Mouse (Mus musculus): ENCODE data around the gene Pou5f1. TPM values are rescaled to one million over a fixed set of nuclear protein-coding genes. Genes with fewer than 3 reads are reported as not detected.

Pou5f1 gene
- total RNA-seq, 1 experiment from 2014 or later, result not detected

DNA sequence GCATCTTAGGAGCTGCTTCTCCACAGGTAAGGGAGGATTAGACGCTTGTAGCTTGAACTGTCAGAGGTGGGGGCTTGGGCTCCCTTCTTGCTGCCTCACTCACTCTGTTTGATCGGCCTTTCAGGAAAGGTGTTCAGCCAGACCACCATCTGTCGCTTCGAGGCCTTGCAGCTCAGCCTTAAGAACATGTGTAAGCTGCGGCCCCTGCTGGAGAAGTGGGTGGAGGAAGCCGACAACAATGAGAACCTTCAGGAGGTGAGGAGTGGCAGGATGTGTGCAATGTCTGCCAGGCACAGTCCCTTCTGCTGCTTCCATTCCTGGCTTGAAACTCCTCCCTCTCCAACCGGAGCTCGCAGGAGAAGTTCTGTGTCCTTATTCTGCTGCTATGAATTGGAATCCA lies 3.5 kb downstream of the Pou5f1 start:
- peak; percentile 54; the same call in 1 of the 2 replicates for ATAC-seq (replicated peaks; ENCODE audit: low read depth, poor library complexity, severe bottlenecking)

DNA sequence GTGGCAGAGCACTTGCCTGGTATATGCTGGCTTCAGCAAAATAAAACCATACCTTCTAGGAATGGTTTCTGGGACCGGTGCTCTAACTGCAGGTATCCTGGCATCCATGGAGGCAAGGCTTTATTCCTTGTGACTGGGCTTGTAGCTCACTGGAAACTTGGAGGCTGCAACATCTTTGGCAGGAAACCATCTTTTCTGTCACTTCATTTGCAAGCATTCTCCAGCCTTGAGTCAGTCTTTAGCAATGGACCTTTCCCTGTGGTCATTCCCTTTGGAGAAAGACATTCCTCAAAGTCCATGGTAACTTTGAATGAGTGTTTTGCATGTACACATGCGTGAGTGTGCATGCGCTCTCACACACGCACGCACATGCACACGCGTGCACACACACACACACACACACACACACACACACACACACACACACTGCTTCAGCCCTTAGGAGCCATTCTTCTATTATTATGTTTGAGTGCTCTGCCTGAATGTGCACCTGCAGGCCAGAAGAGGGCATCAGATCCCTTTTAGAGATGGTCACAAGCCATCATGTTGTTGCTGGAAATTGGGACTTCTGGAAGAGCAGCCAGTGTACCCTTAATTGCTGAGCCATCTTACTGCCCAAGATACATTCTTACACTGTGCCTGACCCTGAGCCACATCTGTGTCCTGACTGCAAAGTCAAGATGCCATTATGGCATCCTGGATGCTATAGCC lies 7.3 kb downstream of the Pou5f1 start:
- ATAC-seq (replicated peaks; ENCODE audit: low read depth, poor library complexity, severe bottlenecking), result no peak

DNA sequence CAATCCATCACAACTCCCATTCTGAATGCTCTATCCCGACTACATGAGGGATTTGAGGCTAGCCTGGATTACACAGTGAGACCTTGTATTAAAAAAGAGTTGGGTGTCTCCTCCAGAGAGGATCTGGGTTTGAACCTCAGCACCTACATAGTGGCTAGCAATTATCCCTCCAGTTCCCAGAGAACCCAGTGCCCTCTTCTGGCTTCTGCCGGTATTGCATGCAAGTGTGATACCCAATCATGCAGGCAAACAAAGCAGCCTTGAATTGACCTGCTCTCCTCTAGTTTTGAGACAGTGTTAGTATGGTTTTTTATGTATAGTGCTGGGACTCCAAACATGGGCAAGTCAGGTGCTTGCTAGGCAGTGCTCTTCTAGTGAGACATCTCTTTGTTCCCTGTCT lies 8.1 kb downstream of the Pou5f1 start:
- ATAC-seq (replicated peaks; ENCODE audit: low read depth, poor library complexity, severe bottlenecking), result no peak

GRCm38 (mm10) chr17:35514756-35515155 lies 8.9 kb downstream of the Pou5f1 start:
- no peak for ATAC-seq (replicated peaks; ENCODE audit: low read depth, poor library complexity, severe bottlenecking)

- no peak for ATAC-seq (replicated peaks; ENCODE audit: low read depth, poor library complexity, severe bottlenecking)
Observed at GRCm38 (mm10) chr17:35515911-35516640, 10.3 kb downstream of the Pou5f1 start.

GRCm38 (mm10) chr17:35516652-35517500 lies 11.1 kb downstream of the Pou5f1 start, which contains the start of the genes Tcf19 and Cchcr1:
Gene Tcf19 (minus strand): TSS chr17:35516824.
Gene Cchcr1 (plus strand): TSS chr17:35517100.
- peak; percentile 96 for ATAC-seq (replicated peaks; ENCODE audit: low read depth, poor library complexity, severe bottlenecking)

DNA sequence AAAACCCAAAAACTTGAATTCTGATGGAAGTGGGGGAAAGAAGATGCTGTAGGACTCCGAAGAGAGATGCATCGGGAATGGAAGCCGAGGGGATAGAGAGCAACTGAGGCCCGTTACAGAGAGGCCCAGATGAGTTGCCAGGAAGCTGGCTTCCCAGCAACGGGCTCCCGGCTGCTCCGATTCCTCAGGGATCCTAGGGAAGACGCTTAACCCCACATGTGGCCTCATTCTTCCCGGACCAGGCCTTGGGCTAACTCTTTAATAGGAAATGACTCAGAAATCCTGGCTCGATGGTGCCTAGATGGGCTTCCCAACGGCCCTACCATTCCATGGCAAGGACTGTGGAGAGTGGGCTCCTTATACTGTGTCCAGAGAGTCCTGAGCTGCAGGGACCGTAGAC lies 11.7 kb downstream of the Pou5f1 start:
- no peak for ATAC-seq (replicated peaks; ENCODE audit: low read depth, poor library complexity, severe bottlenecking)

DNA sequence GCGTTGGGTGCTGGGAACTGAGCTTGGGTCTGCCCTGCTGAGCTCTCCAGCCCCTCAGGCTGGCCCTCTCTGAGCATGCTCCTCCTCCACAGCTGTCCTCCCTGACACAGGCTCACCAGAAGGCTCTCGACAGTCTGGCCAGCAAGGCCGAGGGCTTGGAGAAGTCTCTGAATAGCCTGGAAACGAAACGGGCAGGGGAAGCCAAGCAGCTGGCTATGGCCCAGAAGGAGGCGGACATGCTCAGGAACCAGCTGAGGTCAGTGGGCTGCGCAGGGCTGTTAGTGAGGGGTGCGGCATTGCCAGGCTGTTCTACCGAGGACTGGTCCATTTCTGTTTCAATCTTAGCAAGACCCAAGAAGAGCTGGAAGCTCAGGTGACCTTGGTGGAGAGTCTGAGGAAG lies 18.5 kb downstream of the Pou5f1 start:
- no peak for ATAC-seq (replicated peaks; ENCODE audit: low read depth, poor library complexity, severe bottlenecking)

DNA sequence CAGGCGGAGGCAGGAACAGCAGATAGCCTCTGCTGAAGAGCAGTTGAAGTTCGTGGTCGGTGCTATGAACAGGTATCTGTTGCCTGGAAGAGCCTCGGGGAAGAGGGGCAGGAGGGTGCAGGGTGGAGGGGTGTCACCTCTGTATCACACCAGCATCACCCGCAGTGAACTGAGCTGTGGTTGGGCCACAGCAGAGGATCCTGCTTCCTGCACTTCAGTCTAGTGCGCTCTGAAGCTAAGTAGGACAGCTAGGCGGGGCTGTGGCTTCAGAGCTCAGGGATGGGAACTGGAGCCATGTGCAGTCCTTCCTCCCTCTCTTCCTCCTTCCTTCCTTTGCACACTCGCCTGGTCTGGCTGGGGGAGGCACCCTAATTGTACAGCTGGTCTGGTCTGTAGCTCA lies 20.8 kb downstream of the Pou5f1 start:
- peak; percentile 63; the same call in 1 of the 2 replicates for ATAC-seq (replicated peaks; ENCODE audit: low read depth, poor library complexity, severe bottlenecking)

DNA sequence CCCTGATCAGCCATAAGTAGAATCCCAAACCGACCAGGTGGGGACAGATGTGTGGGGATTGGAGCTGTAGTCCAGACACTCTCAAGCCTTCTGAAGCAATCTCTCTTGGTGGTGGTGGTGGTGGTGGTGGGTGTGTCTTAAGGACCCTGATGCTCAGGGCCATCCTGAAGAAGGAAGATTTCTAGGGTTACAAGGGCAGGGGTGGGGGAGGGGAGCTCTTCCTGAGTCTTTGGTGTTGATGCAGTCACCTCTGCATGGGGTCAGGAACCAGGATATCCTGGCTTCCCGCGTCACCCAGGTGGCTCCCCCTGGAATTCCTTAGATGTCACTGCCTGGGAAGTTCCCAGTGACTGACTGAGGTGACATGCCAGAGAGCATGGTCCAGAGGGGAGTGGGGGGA lies 26.5 kb downstream of the Pou5f1 start:
- no peak for ATAC-seq (replicated peaks; ENCODE audit: low read depth, poor library complexity, severe bottlenecking)

GRCm38 (mm10) chr17:35532901-35533300 lies 27.1 kb downstream of the Pou5f1 start, which contains the start of gene Psors1c2:
Gene Psors1c2 (plus strand): TSS chr17:35533201.
- ATAC-seq (replicated peaks; ENCODE audit: low read depth, poor library complexity, severe bottlenecking), result no peak

GRCm38 (mm10) chr17:35534343-35534742 lies 28.5 kb downstream of the Pou5f1 start:
- ATAC-seq (replicated peaks; ENCODE audit: low read depth, poor library complexity, severe bottlenecking), result peak; percentile 83

DNA sequence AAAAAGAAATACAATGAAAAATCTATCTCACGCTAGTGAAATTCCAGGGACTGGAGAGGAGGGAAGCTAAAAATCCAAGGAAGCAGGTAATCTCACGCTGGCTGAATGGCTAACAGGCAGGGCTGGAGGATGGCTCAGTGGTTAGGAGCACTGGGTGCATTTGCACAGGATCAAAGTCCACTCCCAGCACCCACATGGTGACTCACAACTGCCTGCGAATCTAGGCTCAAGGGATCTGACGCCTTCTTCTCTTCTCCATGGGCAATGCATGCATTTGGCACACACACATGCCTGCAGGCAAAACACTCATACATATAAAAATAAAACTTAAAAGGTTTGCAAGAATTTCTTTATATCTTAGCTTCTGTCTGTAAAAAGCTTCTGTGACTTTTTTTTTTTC lies 31.6 kb downstream of the Pou5f1 start:
- no peak for ATAC-seq (replicated peaks; ENCODE audit: low read depth, poor library complexity, severe bottlenecking)

- no peak for ATAC-seq (replicated peaks; ENCODE audit: low read depth, poor library complexity, severe bottlenecking)
Observed at GRCm38 (mm10) chr17:35538476-35538875, 32.7 kb downstream of the Pou5f1 start.

- no peak for ATAC-seq (replicated peaks; ENCODE audit: low read depth, poor library complexity, severe bottlenecking)
Observed at GRCm38 (mm10) chr17:35539540-35539939, 33.7 kb downstream of the Pou5f1 start.

- no peak for ATAC-seq (replicated peaks; ENCODE audit: low read depth, poor library complexity, severe bottlenecking)
Observed at GRCm38 (mm10) chr17:35542761-35543411, 37.1 kb downstream of the Pou5f1 start.

- no peak for ATAC-seq (replicated peaks; ENCODE audit: low read depth, poor library complexity, severe bottlenecking)
Observed at GRCm38 (mm10) chr17:35543412-35543861, 37.6 kb downstream of the Pou5f1 start.

- no peak for ATAC-seq (replicated peaks; ENCODE audit: low read depth, poor library complexity, severe bottlenecking)
Observed at GRCm38 (mm10) chr17:35544001-35544400, 38.2 kb downstream of the Pou5f1 start.

- peak; percentile 62; the same call in 1 of the 2 replicates for ATAC-seq (replicated peaks; ENCODE audit: low read depth, poor library complexity, severe bottlenecking)
Observed at GRCm38 (mm10) chr17:35544680-35545079, 38.9 kb downstream of the Pou5f1 start.

DNA sequence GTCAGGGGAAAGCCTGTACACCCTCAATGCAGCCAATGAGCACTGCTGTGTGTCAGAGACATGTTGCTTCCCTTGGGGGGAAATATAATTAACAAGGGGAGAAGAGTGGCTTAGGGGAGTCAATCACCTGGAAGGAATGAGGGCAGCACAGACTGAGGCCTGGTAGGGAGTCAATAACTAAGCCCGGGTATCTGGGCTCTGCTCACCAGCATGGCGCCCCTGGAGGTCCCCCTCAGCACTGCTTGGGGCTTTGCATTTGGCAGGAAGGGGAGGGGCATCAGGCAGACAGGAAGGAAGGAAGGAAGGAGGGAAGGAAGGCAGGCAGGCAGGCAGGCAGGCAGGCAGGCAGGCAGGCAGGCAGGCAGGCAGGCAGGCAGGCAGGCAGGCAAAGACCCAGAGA lies 41.6 kb downstream of the Pou5f1 start:
- no peak for ATAC-seq (replicated peaks; ENCODE audit: low read depth, poor library complexity, severe bottlenecking)

All from common myeloid progenitor, adult 5-6 weeks (primary cell).